Mouse (Mus musculus) liver, adult (tissue): ENCODE measurements around the gene Fam19a2.

Experiments used
- GATA4 ChIP-seq: IDR thresholded peaks from 2 replicates; pipeline ENCODE4 v1.6.1; 2014; ENCODE audit warnings: mild to moderate bottlenecking, low read length; ENCODE audit not compliant: insufficient replicate concordance

Fam19a2 gene

GRCm38 (mm10) chr10:123426527-123427363 lies 162.9 kb downstream of the Fam19a2 start:
- TF ChIP-seq GATA4, result no peak

- TF ChIP-seq GATA4, result no peak
These were observed 167.8 kb downstream of the Fam19a2 start for GRCm38 (mm10) chr10:123431569-123431968.

- TF ChIP-seq GATA4, result no peak
These were observed 173.8 kb downstream of the Fam19a2 start for GRCm38 (mm10) chr10:123437576-123437975.

- TF ChIP-seq GATA4, result no peak
These were observed 193.0 kb downstream of the Fam19a2 start for GRCm38 (mm10) chr10:123456800-123457199.

- no peak for TF ChIP-seq GATA4
These were observed 196.7 kb downstream of the Fam19a2 start for GRCm38 (mm10) chr10:123460466-123460865.

GRCm38 (mm10) chr10:123462305-123462704 lies 198.5 kb downstream of the Fam19a2 start:
- TF ChIP-seq GATA4, result no peak

GRCm38 (mm10) chr10:123514749-123515148 lies 251.0 kb downstream of the Fam19a2 start:
- no peak for TF ChIP-seq GATA4

- no peak for TF ChIP-seq GATA4
These were observed 256.8 kb downstream of the Fam19a2 start for GRCm38 (mm10) chr10:123520613-123521012.

- no peak for TF ChIP-seq GATA4
These were observed 257.4 kb downstream of the Fam19a2 start for GRCm38 (mm10) chr10:123521203-123521602.

GRCm38 (mm10) chr10:123525424-123525823 lies 261.6 kb downstream of the Fam19a2 start:
- no peak for TF ChIP-seq GATA4

- TF ChIP-seq GATA4, result no peak
These were observed 262.3 kb downstream of the Fam19a2 start for GRCm38 (mm10) chr10:123526059-123526458.

GRCm38 (mm10) chr10:123536143-123536542 lies 272.3 kb downstream of the Fam19a2 start:
- no peak for TF ChIP-seq GATA4

- no peak for TF ChIP-seq GATA4
These were observed 284.6 kb downstream of the Fam19a2 start for GRCm38 (mm10) chr10:123548391-123548790.

GRCm38 (mm10) chr10:123567677-123568076 lies 303.9 kb downstream of the Fam19a2 start:
- no peak; the same call in 1 of the 2 replicates for TF ChIP-seq GATA4

GRCm38 (mm10) chr10:123570616-123571188 lies 306.9 kb downstream of the Fam19a2 start:
- TF ChIP-seq GATA4, result no peak

GRCm38 (mm10) chr10:123572342-123573070 lies 308.7 kb downstream of the Fam19a2 start:
- TF ChIP-seq GATA4, result no peak

GRCm38 (mm10) chr10:123577823-123578222 lies 314.0 kb downstream of the Fam19a2 start:
- no peak for TF ChIP-seq GATA4
